Mouse (Mus musculus) adrenal gland, adult 18-20 months (tissue): ENCODE measurements around the gene Trim16. TPM values are rescaled to one million over a fixed set of nuclear protein-coding genes. Genes with fewer than 3 reads are reported as not detected.
A peak's percentile ranks its signal among the peaks of the same experiment; 100 is the strongest.

ENCODE experiments used
- DNase-seq, 2 experiments: peaks; one replicate each; pipeline ENCODE4 v3.0.0; 2021 to 2022; ENCODE audit warnings: low spot score in 2 of 2
- total RNA-seq, 2 experiments: library from RNA; stranded (reverse); gene quantifications; 1 replicate in 1 of 2; 2 replicates in 1 of 2; pipeline ENCODE4 v1.2.3; 2021

Trim16 gene
- total RNA-seq, 2 experiments from 2014 or later, result 6.4 to 9.8 TPM

GRCm38 (mm10) chr11:62827135-62827534 lies 7.1 kb downstream of the Trim16 start:
- DNase-seq, result no peak

DNA sequence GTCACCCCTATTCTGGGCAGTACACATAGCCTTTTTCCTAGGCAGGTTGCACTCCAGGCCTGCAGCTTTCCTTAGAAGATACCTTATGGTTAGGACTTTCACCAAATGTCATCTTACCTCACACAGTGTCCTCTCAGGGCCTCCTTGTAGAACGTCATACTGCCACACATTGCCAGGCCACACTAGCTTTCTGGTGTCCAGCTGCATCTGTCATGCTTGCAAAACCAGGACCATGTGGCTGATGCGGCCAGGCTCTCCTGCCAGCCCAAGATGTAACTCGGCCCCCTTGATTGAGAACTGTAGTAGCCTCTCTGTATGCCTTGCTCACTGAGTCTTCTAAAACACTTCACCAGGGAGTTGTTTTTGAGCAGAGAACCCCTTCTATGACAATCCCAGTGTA lies 7.9 kb downstream of the Trim16 start:
- DNase-seq, result no peak

GRCm38 (mm10) chr11:62830387-62830786 lies 10.4 kb downstream of the Trim16 start:
- no peak for DNase-seq

- no peak for DNase-seq
Observed at GRCm38 (mm10) chr11:62831906-62832305, 11.9 kb downstream of the Trim16 start.

- no peak for DNase-seq
Observed at GRCm38 (mm10) chr11:62844562-62844961, 24.5 kb downstream of the Trim16 start.

DNA sequence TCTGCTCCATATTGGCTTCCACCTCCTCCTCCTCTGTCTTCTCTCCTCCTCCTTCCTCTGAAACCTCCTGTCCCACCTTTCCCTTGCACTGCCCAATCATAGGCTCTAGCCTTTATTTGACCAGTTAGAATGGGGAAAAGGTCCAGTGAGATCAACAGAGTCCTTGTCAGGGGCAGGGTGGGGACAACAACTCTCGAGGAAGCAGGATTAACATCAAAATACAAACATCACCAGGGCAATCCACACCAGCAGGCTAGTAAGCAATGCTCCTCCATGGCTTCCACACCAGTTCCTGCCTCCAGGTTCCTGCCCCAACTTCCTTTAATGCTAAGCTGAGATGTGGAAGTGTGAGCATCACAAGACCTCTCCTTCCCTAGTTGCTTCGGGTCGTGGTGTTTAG lies 25.7 kb downstream of the Trim16 start:
- no peak for DNase-seq

GRCm38 (mm10) chr11:62846961-62847654 lies 27.1 kb downstream of the Trim16 start, which contains the start of gene Fbxw10:
Fbxw10 (plus strand) TSS chr11:62847069.
- no peak for DNase-seq

DNA sequence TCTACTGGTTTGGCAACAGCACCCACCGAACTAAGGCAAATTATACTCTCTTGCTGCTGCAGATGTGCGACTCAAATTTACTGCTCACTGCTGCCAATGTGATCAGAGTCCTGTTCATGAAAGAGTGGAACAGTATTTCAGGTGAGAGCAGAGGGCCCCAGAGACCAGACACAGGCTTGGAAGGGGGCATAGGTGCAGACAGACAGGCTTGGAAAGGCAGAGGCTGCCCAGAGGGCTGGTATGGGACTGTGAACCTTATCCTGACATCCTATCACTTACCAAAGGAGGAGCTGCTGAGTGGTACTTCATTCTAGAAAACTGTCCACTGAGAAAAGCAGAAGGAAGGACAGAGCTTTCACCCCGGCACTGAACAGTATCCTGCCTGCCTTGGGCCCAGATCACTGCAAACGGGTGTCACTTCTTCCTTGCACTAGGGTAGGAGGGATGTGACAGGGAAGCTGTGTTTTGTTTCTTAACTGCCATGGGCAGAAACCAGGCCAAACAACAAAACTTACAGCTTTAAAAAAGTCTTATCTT lies 27.7 kb downstream of the Trim16 start:
- no peak for DNase-seq

- no peak for DNase-seq
Observed at GRCm38 (mm10) chr11:62848301-62848700, 28.3 kb downstream of the Trim16 start.

GRCm38 (mm10) chr11:62851199-62851598 lies 31.2 kb downstream of the Trim16 start:
- DNase-seq, result no peak

- DNase-seq, result no peak
Observed at GRCm38 (mm10) chr11:62853334-62853733, 33.3 kb downstream of the Trim16 start.

GRCm38 (mm10) chr11:62865562-62865961 lies 45.5 kb downstream of the Trim16 start:
- DNase-seq, result no peak

GRCm38 (mm10) chr11:62866685-62867084 lies 46.7 kb downstream of the Trim16 start:
- DNase-seq, result no peak

- no peak for DNase-seq
Observed at GRCm38 (mm10) chr11:62869201-62869600, 49.2 kb downstream of the Trim16 start.

DNA sequence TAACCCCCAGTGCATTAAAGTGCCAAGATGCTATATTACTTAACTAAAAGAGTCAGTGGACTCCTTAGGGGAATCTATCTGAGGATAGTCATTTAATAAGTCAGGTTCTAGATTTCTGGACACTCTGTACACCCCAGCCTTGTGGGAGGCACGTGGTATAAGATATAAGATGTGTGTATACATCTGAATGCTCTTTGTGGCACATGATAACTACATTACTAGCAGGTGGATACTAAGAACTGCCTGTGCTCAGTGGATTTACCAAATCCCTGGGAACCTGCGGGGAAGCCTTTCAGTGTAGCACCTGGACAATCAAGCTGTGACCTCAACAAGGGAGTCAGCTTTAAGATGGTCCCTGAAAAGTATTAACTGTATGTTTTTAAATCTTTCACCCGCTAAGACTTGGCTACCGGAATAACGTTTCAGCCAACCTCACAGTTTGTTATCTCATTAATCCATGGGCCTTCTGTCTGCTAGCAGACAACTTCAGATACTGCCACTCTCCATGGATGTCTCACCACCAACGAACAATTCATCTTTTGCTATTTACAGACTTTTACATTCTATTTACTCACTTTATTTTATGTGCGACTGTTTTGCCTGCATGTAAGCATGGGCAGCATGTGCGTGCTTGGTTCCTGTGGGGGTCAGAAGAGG lies 49.8 kb downstream of the Trim16 start:
- no peak for DNase-seq

GRCm38 (mm10) chr11:62873479-62873878 lies 53.4 kb downstream of the Trim16 start:
- peak in 1 of 2 experiments; percentile 27 for DNase-seq

DNA sequence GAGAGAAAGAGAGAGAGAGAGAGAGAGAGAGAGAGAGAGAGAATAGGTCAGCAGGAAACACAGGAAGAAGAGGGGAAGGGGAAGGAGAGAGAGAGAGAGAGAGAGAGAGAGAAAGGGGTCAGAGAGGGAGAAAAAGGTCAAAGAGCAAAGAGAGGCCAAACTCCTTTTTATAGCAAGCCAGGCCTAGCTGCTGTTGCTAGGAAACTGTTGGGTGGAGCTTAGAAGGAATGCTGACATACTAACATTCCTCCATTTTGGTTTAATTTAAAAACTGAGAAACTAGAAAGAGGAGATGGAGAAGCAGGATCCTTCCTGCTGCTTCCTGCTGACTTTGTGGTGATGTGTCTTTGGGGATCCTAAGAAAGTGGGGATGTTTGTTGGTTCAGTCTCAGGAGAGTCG lies 55.7 kb downstream of the Trim16 start:
- DNase-seq, result no peak

- no peak for DNase-seq
Observed at GRCm38 (mm10) chr11:62876445-62876844, 56.4 kb downstream of the Trim16 start.

DNA sequence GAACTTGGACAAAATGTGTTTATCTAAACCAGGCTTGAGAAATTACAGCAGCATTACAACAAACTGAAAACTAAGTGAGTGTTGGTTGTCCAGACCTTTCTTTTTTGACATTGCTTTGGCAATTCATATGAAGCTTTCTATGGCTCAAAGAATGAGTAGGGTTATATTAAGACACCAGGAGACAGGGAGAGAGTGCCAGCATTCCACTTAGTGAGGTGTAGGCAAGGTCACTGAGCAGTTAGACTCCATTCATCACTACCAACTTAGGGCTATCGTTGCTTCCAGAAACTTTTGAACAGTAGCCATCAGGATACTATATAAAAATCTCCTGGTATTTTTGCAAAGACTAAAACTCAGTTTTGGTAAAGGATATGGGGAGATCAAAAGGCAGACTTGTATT lies 57.4 kb downstream of the Trim16 start:
- DNase-seq, result no peak

- DNase-seq, result no peak
Observed at GRCm38 (mm10) chr11:62878728-62879127, 58.7 kb downstream of the Trim16 start.

DNA sequence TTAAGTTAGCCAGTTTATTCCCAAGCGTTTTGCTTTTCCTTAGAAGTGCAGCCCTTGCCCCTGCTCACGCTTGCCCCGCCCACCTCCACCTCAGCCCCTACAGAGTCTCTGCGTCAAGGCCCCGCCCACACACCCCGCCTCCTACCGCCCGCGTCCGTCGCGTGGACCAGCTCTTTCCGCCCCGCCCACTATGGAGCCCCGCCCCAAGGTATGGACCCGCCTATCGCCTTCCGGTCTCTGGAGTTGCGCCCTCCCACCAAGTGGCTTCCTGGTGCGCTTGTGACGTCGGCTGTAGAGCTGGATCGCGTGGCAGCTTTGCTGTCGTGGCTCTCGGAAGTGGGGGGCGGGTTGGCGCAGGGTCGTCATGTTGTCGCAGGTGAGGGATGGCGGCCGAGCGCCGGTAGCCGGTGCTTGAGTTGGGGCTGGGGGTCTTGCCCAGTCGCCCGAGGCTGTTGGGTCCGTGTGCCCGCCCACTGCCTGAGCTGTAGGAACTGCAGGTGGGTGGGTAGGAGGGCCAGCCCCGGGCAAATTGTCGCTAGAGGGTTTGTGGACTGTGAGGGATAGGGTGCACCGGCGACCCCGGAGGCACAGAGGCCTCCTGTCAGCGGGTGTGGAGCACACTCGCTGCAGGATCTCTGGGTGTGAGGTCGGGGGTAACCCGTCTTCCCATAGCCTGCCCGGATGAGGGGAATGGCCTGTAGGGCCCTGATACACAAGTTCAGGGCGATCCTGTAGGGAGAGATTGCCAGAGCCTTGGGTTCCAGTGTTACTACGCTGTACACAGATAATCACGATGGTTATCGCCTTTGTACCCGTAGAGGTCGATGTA lies 59.4 kb downstream of the Trim16 start, which contains the start of gene Tvp23b:
Gene Tvp23b (plus strand): TSS at position 236 of the 829 bp plus-strand sequence.
- DNase-seq, result peak; percentile 95 to 98
